Mouse (Mus musculus) stomach, embryonic 14.5 days (tissue): ENCODE measurements around the gene Entpd3. TPM values are rescaled to one million over a fixed set of nuclear protein-coding genes. Genes with fewer than 3 reads are reported as not detected.
A peak's percentile ranks its signal among the peaks of the same experiment; 100 is the strongest.

Experiments
- ATAC-seq: fragments of 200-750 bp; cut with Nextera tagmentation; 2 replicates; pipeline ENCODE4 v1.8.0; 2017; ENCODE audit warnings: low read depth, moderate TSS enrichment; ENCODE audit not compliant: insufficient number of reproducible peaks, insufficient read depth, low FRiP score
- H3K27ac ChIP-seq: fragments of 300-500 bp; sonication (generic); 2 replicates; pipeline ENCODE4 v1.5.1; 2014; ENCODE audit warnings: mild to moderate bottlenecking, low read length, moderate library complexity, mixed read lengths
- H3K27me3 ChIP-seq: fragments of 300-500 bp; sonication (generic); 2 replicates; pipeline ENCODE4 v1.6.1; 2014; ENCODE audit warnings: low read length, control low read depth, mixed read lengths; ENCODE audit not compliant: control insufficient read depth, insufficient read depth
- H3K36me3 ChIP-seq: fragments of 300-500 bp; sonication (generic); 2 replicates; pipeline ENCODE4 v1.6.1; 2014; ENCODE audit warnings: mild to moderate bottlenecking, control low read depth, low read length, moderate library complexity, mixed read lengths; ENCODE audit not compliant: control insufficient read depth, insufficient read depth
- H3K4me1 ChIP-seq: fragments of 300-500 bp; sonication (generic); 2 replicates; pipeline ENCODE4 v1.6.1; 2014; ENCODE audit warnings: low read length, control low read depth, mixed read lengths; ENCODE audit not compliant: control insufficient read depth, insufficient read depth
- H3K4me2 ChIP-seq: fragments of 300-500 bp; sonication (generic); replicated peaks from 2 replicates; pipeline ENCODE4 v1.6.1; 2014; ENCODE audit warnings: low read depth, low read length, control low read depth
- H3K4me3 ChIP-seq: fragments of 300-500 bp; sonication (generic); 2 replicates; pipeline ENCODE4 v1.5.1; 2014; ENCODE audit warnings: low read depth, low read length, control low read depth
- H3K9ac ChIP-seq: fragments of 300-500 bp; sonication (generic); replicated peaks from 2 replicates; pipeline ENCODE4 v1.6.1; 2014; ENCODE audit warnings: low read depth, mild to moderate bottlenecking, control low read depth, low read length, moderate library complexity, mixed read lengths
- H3K9me3 ChIP-seq: fragments of 300-500 bp; sonication (generic); 2 replicates; pipeline ENCODE4 v1.6.1; 2016; ENCODE audit warnings: low read depth, low read length, control low read depth; ENCODE audit not compliant: control insufficient read depth
- WGBS: fragments of 180-500 bp; shearing (Covaris S2); extraction: QIAGEN DNeasy Blood & Tissue Kit; methylation state at CpG from one replicate; pipeline ENCODE4 v1.1.7; 2014; 5-methylcytosine and 5-hydroxymethylcytosine counted together
- polyA plus RNA-seq: library from polyadenylated mRNA; unstranded; fragments of >200 nt; fragmentation: Nextera tagmentation; extraction: Ambion mirVana; gene quantifications from 2 replicates; pipeline ENCODE4 v1.2.1, GENCODE M21; 2014

Entpd3 gene
- polyA plus RNA-seq, 1 experiment from 2014 or later: 6.3 TPM

GRCm38 (mm10) chr9:120569721-120570333 lies 30.2 kb downstream of the Entpd3 start:
- peaks cover 20% of the 10 kb centered on the region for H3K36me3 ChIP-seq
- no peak overlapping the region for H3K4me3 ChIP-seq
- H3K27me3 ChIP-seq: no peaks in the 10 kb centered on the region
- no peak overlapping the region for H3K27ac ChIP-seq
- H3K9ac ChIP-seq: no peak overlapping the region
- no peaks in the 10 kb centered on the region for H3K9me3 ChIP-seq
- 58% methylated on average over 13 of the region's 13 CpGs for WGBS
- ATAC-seq: no peak
- H3K4me1 ChIP-seq: peaks cover 9% of the 10 kb centered on the region; the same call in 1 of the 2 replicates
- no peak overlapping the region for H3K4me2 ChIP-seq

- Histone ChIP-seq H3K4me3 (peak overlapping the region; percentile 80; the same call in 1 of the 2 replicates), H3K36me3 (peaks cover 25% of the 10 kb centered on the region), H3K27me3 (no peaks in the 10 kb centered on the region), H3K4me2 (peak overlapping the region; percentile 80), H3K9ac (0 out of 2 replicates have a peak overlapping the region, but pooled peaks have one; percentile 10), H3K9me3 (no peaks in the 10 kb centered on the region), H3K27ac (no peak overlapping the region), H3K4me1 (peaks cover 9% of the 10 kb centered on the region; the same call in 1 of the 2 replicates)
- ATAC-seq: no peak
- 53% methylated on average over 2 of the region's 2 CpGs for WGBS
Observed at GRCm38 (mm10) chr9:120570334-120570725, 30.7 kb downstream of the Entpd3 start.

DNA sequence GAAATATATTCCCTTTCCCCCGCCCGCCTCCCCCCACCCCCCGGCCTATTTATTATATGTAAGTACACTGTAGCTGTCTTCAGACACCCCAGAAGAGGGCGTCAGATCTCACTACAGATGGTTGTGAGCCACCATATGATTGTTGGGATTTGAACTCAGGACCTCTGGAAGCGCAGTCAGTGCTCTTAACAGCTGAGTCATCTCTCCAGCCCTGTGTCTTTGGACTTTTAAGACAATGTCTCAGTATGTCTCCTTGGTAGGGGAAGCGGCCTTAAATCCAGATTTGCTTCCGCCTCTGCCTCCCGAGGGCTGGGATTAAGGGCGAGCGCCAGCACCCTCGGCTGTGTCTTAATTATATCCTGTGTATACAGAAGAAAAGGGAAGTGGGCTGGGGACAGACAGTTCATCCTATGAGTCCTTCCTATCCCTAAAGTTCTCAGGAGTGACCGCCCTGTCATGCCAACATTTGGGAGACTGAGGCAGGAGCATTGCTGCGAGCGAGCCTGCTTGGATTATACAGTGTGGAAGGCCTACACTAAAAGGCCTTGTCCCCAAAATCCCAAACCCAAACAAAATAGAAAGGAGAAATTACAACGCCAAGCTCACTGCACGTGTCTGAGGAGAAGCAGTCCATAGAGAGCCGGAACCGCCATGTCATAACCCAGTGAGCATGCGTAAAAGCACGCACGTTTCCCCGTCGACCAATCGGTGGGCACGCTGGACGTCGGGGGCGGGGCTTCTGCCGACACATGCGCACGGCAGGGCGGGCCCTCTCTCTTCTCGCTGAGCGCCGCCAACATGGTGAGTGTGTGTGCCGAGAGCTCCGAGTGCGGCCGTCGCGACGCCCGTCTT lies 31.3 kb downstream of the Entpd3 start, which contains the start of gene Rpl14:
Gene Rpl14 (plus strand): TSS at position 704 of the 852 bp plus-strand sequence.
- Histone ChIP-seq H3K9ac (peak within 1 kb of the TSS; percentile 94), H3K27me3 (no peaks in the 10 kb centered on the region), H3K4me1 (peaks cover 9% of the 10 kb centered on the region; the same call in 1 of the 2 replicates), H3K4me3 (peak within 1 kb of the TSS; percentile 80), H3K9me3 (no peaks in the 10 kb centered on the region), H3K4me2 (peak within 1 kb of the TSS; percentile 93), H3K36me3 (peaks cover 30% of the 10 kb centered on the region), H3K27ac (peak within 1 kb of the TSS; percentile 76; the same call in 1 of the 2 replicates)
- WGBS: 6% methylated on average over 43 of the region's 43 CpGs
- ATAC-seq: peak; percentile 95

- peaks cover 9% of the 10 kb centered on the region; the same call in 1 of the 2 replicates for H3K4me1 ChIP-seq
- WGBS: 1% methylated on average over 53 of the region's 53 CpGs
Observed at GRCm38 (mm10) chr9:120571593-120572385, 32.2 kb downstream of the Entpd3 start.

DNA sequence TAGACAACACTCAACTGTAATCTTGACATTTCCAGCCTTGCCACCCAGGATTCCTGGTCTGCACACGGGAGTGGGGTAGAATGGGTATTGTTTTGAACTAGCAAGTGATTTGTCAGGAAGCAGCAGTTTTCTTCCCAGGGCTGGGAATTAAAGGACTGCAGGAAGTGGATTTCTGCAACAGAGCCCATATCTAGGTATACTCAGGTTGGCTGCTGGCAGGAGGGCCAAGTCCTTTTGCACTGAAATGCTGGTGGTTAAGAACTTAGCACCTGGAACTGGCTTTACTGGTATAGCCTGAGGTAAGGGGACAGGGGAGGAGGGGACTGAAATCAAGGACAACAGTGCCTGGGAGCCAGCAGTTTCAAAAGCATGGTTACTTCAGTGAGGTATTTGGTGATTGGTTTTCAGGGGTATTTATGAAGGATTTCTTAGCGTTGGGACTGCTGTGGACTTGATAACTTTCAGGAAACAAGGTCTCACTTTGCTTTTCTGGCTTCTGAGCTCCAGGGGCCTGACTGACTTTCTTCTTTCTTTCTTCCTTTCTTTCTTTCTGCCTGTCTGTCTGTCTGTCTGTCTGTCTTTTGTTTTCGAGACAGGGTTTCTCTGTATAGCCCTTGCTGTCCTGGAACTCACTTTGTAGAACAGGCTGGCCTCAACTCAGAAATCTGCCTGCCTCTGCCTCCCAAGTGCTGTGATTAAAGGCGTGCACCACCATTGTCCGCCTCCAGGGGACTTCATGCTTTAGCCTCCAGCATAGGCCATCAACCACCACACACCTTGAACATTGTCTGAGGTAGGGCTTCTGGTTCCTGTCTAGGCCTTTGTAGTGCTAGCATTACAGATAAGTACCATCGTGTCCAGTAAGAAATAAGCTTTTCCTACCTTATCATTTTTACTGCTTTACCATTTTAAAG lies 36.4 kb downstream of the Entpd3 start:
- H3K36me3 ChIP-seq: peaks cover 32% of the 10 kb centered on the region
- WGBS: 54% methylated on average over 6 of the region's 6 CpGs
- H3K27ac ChIP-seq: no peak overlapping the region
- H3K4me3 ChIP-seq: no peak overlapping the region
- H3K27me3 ChIP-seq: no peaks in the 10 kb centered on the region
- H3K4me2 ChIP-seq: peak overlapping the region; percentile 85; the same call in 1 of the 2 replicates
- no peak overlapping the region for H3K9ac ChIP-seq
- H3K4me1 ChIP-seq: peaks cover 12% of the 10 kb centered on the region; the same call in 1 of the 2 replicates
- H3K9me3 ChIP-seq: no peaks in the 10 kb centered on the region
- no peak for ATAC-seq

More at GRCm38 (mm10) chr9:120571593-120572385, 32.2 kb downstream of the Entpd3 start:
- ATAC-seq: peak; percentile 61
- H3K4me2 ChIP-seq: peak overlapping the region; percentile 93
- H3K4me3 ChIP-seq: peak overlapping the region; percentile 80
- peak overlapping the region; percentile 94 for H3K9ac ChIP-seq
- H3K9me3 ChIP-seq: no peaks in the 10 kb centered on the region
- no peaks in the 10 kb centered on the region for H3K27me3 ChIP-seq
- H3K36me3 ChIP-seq: peaks cover 32% of the 10 kb centered on the region
- peak overlapping the region; percentile 66; the same call in 1 of the 2 replicates for H3K27ac ChIP-seq

DNA sequence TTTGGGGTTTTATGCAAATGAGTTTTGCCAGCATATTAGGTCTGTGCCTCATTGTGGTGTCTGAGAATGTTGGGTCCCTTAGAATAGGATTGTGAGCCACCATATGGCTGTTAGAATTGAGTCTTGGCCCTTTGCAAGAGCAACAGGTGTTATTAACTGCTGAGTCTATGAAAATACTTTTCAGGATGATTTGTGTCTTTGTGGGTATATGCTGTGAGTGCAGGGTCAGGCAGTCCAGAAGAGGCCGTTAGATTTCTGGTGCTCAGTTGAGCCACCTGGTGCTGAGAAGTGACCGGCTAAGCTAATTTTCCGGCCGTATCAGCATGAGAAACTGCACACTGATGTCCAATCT lies 37.0 kb downstream of the Entpd3 start:
- no peak overlapping the region for H3K9ac ChIP-seq
- peaks cover 32% of the 10 kb centered on the region for H3K36me3 ChIP-seq
- peaks cover 12% of the 10 kb centered on the region; the same call in 1 of the 2 replicates for H3K4me1 ChIP-seq
- H3K27me3 ChIP-seq: no peaks in the 10 kb centered on the region
- no peak for ATAC-seq
- no peak overlapping the region for H3K27ac ChIP-seq
- WGBS: 0% methylated on average over 4 of the region's 4 CpGs
- peak overlapping the region; percentile 70; the same call in 1 of the 2 replicates for H3K4me3 ChIP-seq
- peak overlapping the region; percentile 85 for H3K4me2 ChIP-seq
- H3K9me3 ChIP-seq: no peaks in the 10 kb centered on the region

GRCm38 (mm10) chr9:120577133-120577651 lies 37.6 kb downstream of the Entpd3 start:
- Histone ChIP-seq H3K9ac (peak overlapping the region; percentile 77), H3K36me3 (peaks cover 32% of the 10 kb centered on the region), H3K4me2 (peak overlapping the region; percentile 85), H3K4me3 (peak overlapping the region; percentile 70), H3K27me3 (no peaks in the 10 kb centered on the region), H3K4me1 (peaks cover 11% of the 10 kb centered on the region; the same call in 1 of the 2 replicates), H3K9me3 (no peaks in the 10 kb centered on the region), H3K27ac (peak overlapping the region; percentile 74; the same call in 1 of the 2 replicates)
- WGBS: under 1% methylated on average over 43 of the region's 43 CpGs
- ATAC-seq: peak; percentile 93
